Mouse (Mus musculus) MEL (cell line): ENCODE results near the gene Med31. TPM values are rescaled to one million over a fixed set of nuclear protein-coding genes. Genes with fewer than 3 reads are reported as not detected.

Experiments
- DNase-seq: peaks from one replicate; pipeline ENCODE4 v3.0.0; 2011; ENCODE audit warnings: low read depth, low spot score
- H3K27ac ChIP-seq: 2 replicates; pipeline ENCODE4 v1.5.1; 2012; ENCODE audit warnings: low read depth, mild to moderate bottlenecking, control low read depth, low read length, moderate library complexity; ENCODE audit not compliant: control insufficient read depth
- H3K27me3 ChIP-seq, 2 experiments: fragments of 150-350 bp in 1 of 2; sonication (generic) in 1 of 2; 2 replicates each; pipeline ENCODE4 v1.6.1; 2012; ENCODE audit warnings: low read length in 2 of 2, mild to moderate bottlenecking in 2 of 2, improper control_type of control experiment in 1 of 2, moderate library complexity in 1 of 2; ENCODE audit not compliant: insufficient read depth in 2 of 2, control insufficient read depth in 1 of 2
- H3K36me3 ChIP-seq, 2 experiments: 2 replicates each; pipeline ENCODE4 v1.6.1; 2012 to 2014; ENCODE audit warnings: low read length in 2 of 2, improper control_type of control experiment in 1 of 2, inconsistent platforms in 1 of 2, mild to moderate bottlenecking in 1 of 2; ENCODE audit not compliant: insufficient read depth in 2 of 2, control insufficient read depth in 1 of 2
- H3K4me1 ChIP-seq, 2 experiments: fragments of 150-350 bp in 1 of 2; sonication (generic) in 1 of 2; 2 replicates each; pipeline ENCODE4 v1.6.1; 2012; ENCODE audit warnings: low read length in 2 of 2, improper control_type of control experiment in 1 of 2, mild to moderate bottlenecking in 1 of 2; ENCODE audit not compliant: insufficient read depth in 2 of 2, control insufficient read depth in 1 of 2
- H3K4me3 ChIP-seq, 2 experiments: fragments of 150-350 bp in 1 of 2; sonication (generic) in 1 of 2; 2 replicates each; pipeline ENCODE4 v1.5.1; 2012; ENCODE audit warnings: low read depth in 2 of 2, low read length in 2 of 2, mild to moderate bottlenecking in 2 of 2, moderate library complexity in 2 of 2, control low read depth in 1 of 2, improper control_type of control experiment in 1 of 2; ENCODE audit not compliant: control insufficient read depth in 1 of 2, insufficient read depth in 1 of 2
- H3K79me2 ChIP-seq: 2 replicates; pipeline ENCODE4 v1.6.1; 2012; ENCODE audit warnings: mild to moderate bottlenecking, low read length, moderate library complexity; ENCODE audit not compliant: control insufficient read depth, poor library complexity, insufficient read depth
- H3K9ac ChIP-seq: 2 replicates; pipeline ENCODE4 v1.6.1; 2012; ENCODE audit warnings: low read depth, mild to moderate bottlenecking, control low read depth, low read length, moderate library complexity; ENCODE audit not compliant: control insufficient read depth, poor library complexity, severe bottlenecking
- H3K9me3 ChIP-seq: fragments of 150-350 bp; sonication (generic); replicated peaks from 2 replicates; pipeline ENCODE4 v1.6.1; 2012; ENCODE audit warnings: mild to moderate bottlenecking, low read length, improper control_type of control experiment, moderate library complexity; ENCODE audit not compliant: insufficient read depth
- CHD2 ChIP-seq: IDR thresholded peaks from 2 replicates; pipeline ENCODE4 v1.6.1; 2011; ENCODE audit warnings: low read length, improper control_type of control experiment
- CTCF ChIP-seq, 3 experiments: IDR thresholded peaks in 2 of 3; conservative IDR thresholded peaks in 1 of 3; 2 replicates each; pipeline ENCODE4 v1.5.1; 2011 to 2012; ENCODE audit warnings: low read length in 3 of 3, low read depth in 2 of 3, mild to moderate bottlenecking in 2 of 3, improper control_type of control experiment in 1 of 3, inconsistent platforms in 1 of 3, mixed read lengths in 1 of 3, moderate library complexity in 1 of 3; ENCODE audit not compliant: control insufficient read depth in 1 of 3, insufficient read depth in 1 of 3, poor library complexity in 1 of 3, severe bottlenecking in 1 of 3
- EP300 ChIP-seq, 2 experiments: IDR thresholded peaks; 2 replicates each; pipeline ENCODE4 v1.6.1; 2011; ENCODE audit warnings: improper control_type of control experiment in 2 of 2, low read length in 2 of 2, low read depth in 1 of 2, mild to moderate bottlenecking in 1 of 2
- ETS1 ChIP-seq: IDR thresholded peaks from 2 replicates; pipeline ENCODE4 v1.6.1; 2012; ENCODE audit warnings: low read depth, mild to moderate bottlenecking, inconsistent platforms, low read length, improper control_type of control experiment, moderate library complexity
- JUND ChIP-seq: IDR thresholded peaks from 2 replicates; pipeline ENCODE4 v1.6.1; 2011; ENCODE audit warnings: low read depth, mild to moderate bottlenecking, improper control_type of control experiment, low read length
- MYC ChIP-seq: IDR thresholded peaks from 2 replicates; pipeline ENCODE4 v1.6.1; 2011; ENCODE audit warnings: low read depth, mild to moderate bottlenecking, low read length, improper control_type of control experiment, moderate library complexity
- NELFE ChIP-seq: IDR thresholded peaks from 2 replicates; pipeline ENCODE4 v1.6.1; 2011; ENCODE audit warnings: low read depth, low read length, improper control_type of control experiment
- TBP ChIP-seq: IDR thresholded peaks from 2 replicates; pipeline ENCODE4 v1.8.0; 2011; ENCODE audit warnings: low read depth, low read length, improper control_type of control experiment
- TCF12 ChIP-seq: IDR thresholded peaks from 2 replicates; pipeline ENCODE4 v1.6.1; 2014; ENCODE audit warnings: low read depth, mild to moderate bottlenecking, inconsistent platforms, low read length, improper control_type of control experiment, moderate library complexity
- USF2 ChIP-seq, 2 experiments: IDR thresholded peaks; 2 replicates each; pipeline ENCODE4 v1.6.1; 2011 to 2012; ENCODE audit warnings: improper control_type of control experiment in 2 of 2, low read length in 2 of 2, borderline replicate concordance in 1 of 2, inconsistent platforms in 1 of 2, low read depth in 1 of 2, mild to moderate bottlenecking in 1 of 2; ENCODE audit not compliant: insufficient read depth in 1 of 2
- ZC3H11A ChIP-seq: IDR thresholded peaks from 2 replicates; pipeline ENCODE4 v1.6.1; 2012; ENCODE audit warnings: low read depth, mild to moderate bottlenecking, inconsistent platforms, low read length, improper control_type of control experiment
- ZKSCAN1 ChIP-seq: IDR thresholded peaks from 2 replicates; pipeline ENCODE4 v1.6.1; 2012; ENCODE audit warnings: low read depth, mild to moderate bottlenecking, inconsistent platforms, low read length, improper control_type of control experiment, moderate library complexity
- ZNF384 ChIP-seq: IDR thresholded peaks from 2 replicates; pipeline ENCODE4 v1.6.1; 2012; ENCODE audit warnings: low read depth, mild to moderate bottlenecking, inconsistent platforms, low read length, improper control_type of control experiment
- polyA plus RNA-seq, 2 experiments: library from polyadenylated mRNA; stranded (reverse) in 1 of 2; unstranded in 1 of 2; fragments of >175 nt in 1 of 2; fragments of >200 nt in 1 of 2; gene quantifications; 2 replicates each; pipeline versions ENCODE4 v1.2.1 to v1.2.4; 2012; ENCODE audit warnings: low replicate concordance in 2 of 2, low read depth in 1 of 2; ENCODE audit not compliant: insufficient read length in 2 of 2, insufficient read depth in 1 of 2, missing spikeins in 1 of 2
- total RNA-seq: library from RNA; depleted of rRNA; stranded (reverse); fragments of 300-350 nt; gene quantifications from 2 replicates; pipeline ENCODE4 v1.2.3, GENCODE M21; 2012

The Med31 gene
- total and polyA plus RNA-seq, 3 experiments = 12.1 to 21.1 TPM; not detected in 1

DNA sequence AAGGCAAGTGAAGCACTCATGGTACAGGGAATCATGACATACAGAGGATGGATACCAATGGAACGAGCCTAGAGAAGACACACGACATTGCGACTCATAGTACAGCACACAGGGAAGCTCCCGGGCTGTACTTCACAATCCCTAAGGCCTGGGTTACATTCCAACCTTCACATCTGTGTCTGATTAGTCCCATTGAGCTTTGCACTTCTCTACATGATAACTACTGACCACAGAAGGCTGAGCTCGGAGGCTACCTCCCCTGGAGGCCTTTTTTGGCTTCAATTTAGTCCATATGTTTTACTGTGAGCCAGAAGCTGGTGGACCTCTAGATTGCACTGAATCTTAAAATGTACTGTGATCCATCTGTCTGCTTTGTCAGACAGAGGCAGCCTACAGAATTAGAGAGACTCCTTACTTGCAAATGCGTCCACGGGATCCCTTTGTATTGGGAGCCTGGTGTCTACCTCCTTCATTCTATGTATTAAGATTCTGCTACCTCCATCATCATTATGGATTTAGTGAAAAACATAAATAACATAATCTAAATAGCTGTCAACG, 29.9 kb upstream of the Med31 start:
- no peaks in the 10 kb centered on the region for H3K9me3 ChIP-seq
- H3K27me3 ChIP-seq = peaks cover 34 to 48% of the 10 kb centered on the region in 2 experiments
- no peak overlapping the region for H3K4me3 ChIP-seq
- no peak overlapping the region for H3K9ac ChIP-seq
- H3K36me3 ChIP-seq = no peaks in the 10 kb centered on the region
- DNase-seq = no peak
- H3K4me1 ChIP-seq = no peaks in the 10 kb centered on the region
- H3K79me2 ChIP-seq = no peaks in the 10 kb centered on the region
- H3K27ac ChIP-seq = no peak overlapping the region
- no peak for TF ChIP-seq ETS1
- no peak for TF ChIP-seq TCF12
- TF ChIP-seq ZC3H11A = no peak
- TF ChIP-seq ZNF384 = no peak

DNA sequence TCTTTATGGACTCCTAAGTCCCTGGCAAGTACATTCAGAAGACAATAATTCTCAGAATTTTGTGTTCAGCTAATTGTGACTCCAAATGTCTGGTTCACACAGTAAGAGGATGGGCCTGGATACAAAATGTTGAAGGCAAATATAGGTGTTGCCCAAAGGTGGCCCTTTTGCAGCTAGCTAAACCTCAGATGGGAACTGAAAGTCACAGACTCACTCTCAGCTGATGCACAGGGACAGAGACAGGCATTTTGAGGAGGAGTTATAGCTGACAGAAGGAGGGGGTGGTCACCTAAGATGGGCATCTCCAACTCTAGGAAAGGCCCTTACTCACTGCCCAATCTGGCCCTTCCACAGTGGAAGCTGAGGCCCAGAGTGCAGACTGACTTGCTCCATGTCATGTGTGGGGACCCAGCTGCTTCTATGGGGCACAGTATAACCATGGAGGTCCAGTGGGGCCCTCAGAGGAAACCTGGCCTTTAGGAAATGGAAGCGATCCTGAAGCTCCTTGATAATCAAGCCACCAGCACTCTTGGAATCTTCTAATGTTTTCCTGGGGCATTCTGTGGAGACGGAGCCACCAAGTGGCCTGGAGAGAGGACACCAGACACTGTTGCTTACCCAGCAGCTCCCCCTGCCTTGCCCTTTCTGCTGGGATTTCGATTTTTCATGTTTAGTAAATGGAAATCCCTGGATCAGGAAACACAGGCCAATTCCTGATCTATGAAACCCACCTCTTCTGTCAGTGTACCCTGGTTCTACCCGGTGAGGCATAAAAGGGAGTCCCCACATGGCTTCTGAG, 24.9 kb upstream of the Med31 start:
- Histone ChIP-seq H3K9me3 (no peaks in the 10 kb centered on the region), H3K27ac (no peak overlapping the region), H3K9ac (no peak overlapping the region), H3K27me3 (peaks cover 15 to 27% of the 10 kb centered on the region in 2 experiments), H3K36me3 (no peaks in the 10 kb centered on the region), H3K4me1 (no peaks in the 10 kb centered on the region), H3K79me2 (no peaks in the 10 kb centered on the region), H3K4me3 (no peak overlapping the region)
- TF ChIP-seq USF2 (IDR thresholded peaks at IDR 0.05; ENCODE audit: borderline replicate concordance in 1 of 2, insufficient read depth in 1 of 2, low read depth in 1 of 2, low read length in 2 of 2) = no peak
- no peak for TF ChIP-seq MYC
- no peak for TF ChIP-seq CTCF (IDR thresholded peaks at IDR 0.05 in 2 of 3, conservative IDR thresholded peaks at IDR 0.05 in 1 of 3; ENCODE audit: control insufficient read depth in 1 of 3, insufficient read depth in 1 of 3, low read depth in 2 of 3, low read length in 3 of 3, poor library complexity in 1 of 3, severe bottlenecking in 1 of 3)
- no peak for TF ChIP-seq NELFE
- no peak for TF ChIP-seq JUND
- no peak for TF ChIP-seq ZC3H11A
- TF ChIP-seq CHD2 = no peak
- TF ChIP-seq ZKSCAN1 = no peak
- no peak for TF ChIP-seq TBP
- DNase-seq = no peak

DNA sequence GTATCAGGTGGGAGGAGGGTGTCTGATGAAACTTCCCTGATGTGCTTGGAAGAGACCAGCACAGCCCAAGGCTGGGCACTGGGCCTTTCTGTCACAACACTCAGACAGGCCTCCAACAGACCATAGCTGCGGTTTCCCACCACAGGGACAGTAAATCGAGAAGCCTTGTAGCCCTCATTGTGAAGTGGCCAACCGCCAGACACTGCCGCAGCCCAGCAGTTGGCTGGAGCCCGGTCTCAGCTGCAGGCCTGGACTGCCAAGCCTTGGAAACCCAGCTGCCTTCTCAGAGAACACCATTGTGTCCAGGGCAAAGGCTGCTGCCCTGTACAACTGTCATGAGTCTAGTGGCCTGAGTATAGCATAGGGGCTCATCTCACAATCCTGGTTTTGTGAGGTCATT, 18.6 kb upstream of the Med31 start:
- no peak for TF ChIP-seq ZKSCAN1
- TF ChIP-seq EP300 (IDR thresholded peaks at IDR 0.05; ENCODE audit: low read depth in 1 of 2, low read length in 2 of 2) = no peak
- Histone ChIP-seq H3K27me3 (peaks cover 31 to 41% of the 10 kb centered on the region in 2 experiments), H3K79me2 (no peaks in the 10 kb centered on the region), H3K9me3 (no peaks in the 10 kb centered on the region), H3K4me3 (no peak overlapping the region), H3K27ac (no peak overlapping the region), H3K9ac (no peak overlapping the region), H3K4me1 (no peaks in the 10 kb centered on the region), H3K36me3 (no peaks in the 10 kb centered on the region)
- no peak for DNase-seq
